Mouse (Mus musculus): ENCODE measurements around the gene Jun. TPM values are rescaled to one million over a fixed set of nuclear protein-coding genes. Genes with fewer than 3 reads are reported as not detected.

Gene Jun
- polyA plus RNA-seq, 1 experiment from 2014 or later = 97.6 TPM

- Histone ChIP-seq H3K27ac (no peak overlapping the region), H3K9ac (no peak overlapping the region), H3K4me1 (no peaks in the 10 kb centered on the region), H3K4me2 (no peak overlapping the region), H3K27me3 (no peaks in the 10 kb centered on the region), H3K36me3 (ENCODE audit: poor library complexity, severe bottlenecking) (peaks cover 3% of the 10 kb centered on the region; the same call in 1 of the 2 replicates), H3K4me3 (no peak overlapping the region), H3K9me3 (replicated peaks) (no peaks in the 10 kb centered on the region)
- ATAC-seq = no peak
- WGBS = 82% methylated on average over 5 of the region's 5 CpGs
Measured at GRCm38 (mm10) chr4:95070407-95070806, 18.4 kb upstream of the Jun start.

DNA sequence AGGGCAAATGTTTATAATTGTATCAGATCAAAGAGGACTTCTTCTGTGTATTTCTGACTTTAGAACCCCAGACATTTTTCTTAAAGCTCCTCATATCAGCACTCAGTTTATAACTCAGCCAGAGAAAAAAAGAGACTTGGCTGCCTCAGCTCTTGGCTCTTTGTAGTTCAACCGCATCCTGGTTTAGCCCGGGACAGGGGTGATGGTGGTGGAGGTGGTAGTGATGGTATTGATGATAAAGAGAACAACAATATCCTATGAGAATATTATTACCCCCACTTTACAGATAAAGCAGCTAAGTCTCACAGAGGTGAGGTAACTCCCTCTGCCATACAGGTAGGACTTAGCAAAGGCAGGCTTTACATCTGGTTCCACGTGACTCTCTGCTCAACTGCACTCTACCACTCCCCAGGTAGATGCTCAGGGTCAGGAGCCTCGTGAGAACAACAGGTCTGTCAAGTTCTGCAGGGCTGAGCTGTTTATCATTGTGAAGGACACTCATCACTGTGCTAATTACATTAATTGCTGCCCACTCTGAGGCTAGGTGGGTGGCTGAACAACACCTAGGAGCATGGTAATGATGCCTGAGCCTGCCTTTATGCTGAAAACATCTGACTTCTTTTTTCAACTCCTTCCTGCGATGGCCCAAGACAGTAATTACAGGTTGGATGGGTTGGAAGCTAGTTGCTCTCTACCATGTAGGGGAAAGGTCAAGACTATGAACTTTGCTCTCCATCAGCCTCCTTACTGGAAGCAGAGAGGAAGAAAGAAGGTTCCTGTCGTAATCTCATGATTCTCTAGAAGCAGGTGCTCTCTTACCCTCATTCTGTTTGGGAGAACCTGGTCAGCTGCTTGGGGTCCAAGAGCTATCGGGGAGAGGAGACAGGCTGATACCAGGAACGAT is 16.3 kb upstream of the Jun start:
- 83% methylated on average over 8 of the region's 8 CpGs for WGBS
- H3K9ac ChIP-seq = no peak overlapping the region
- no peak for ATAC-seq
- H3K36me3 ChIP-seq (ENCODE audit: poor library complexity, severe bottlenecking) = peaks cover 3% of the 10 kb centered on the region; the same call in 1 of the 2 replicates
- no peaks in the 10 kb centered on the region for H3K9me3 ChIP-seq (replicated peaks)
- no peaks in the 10 kb centered on the region for H3K27me3 ChIP-seq
- H3K4me3 ChIP-seq = no peak overlapping the region
- no peak overlapping the region for H3K4me2 ChIP-seq
- H3K27ac ChIP-seq = no peak overlapping the region
- H3K4me1 ChIP-seq = no peaks in the 10 kb centered on the region

- no peaks in the 10 kb centered on the region for H3K4me1 ChIP-seq
- H3K27ac ChIP-seq = no peak overlapping the region
- peaks cover 3% of the 10 kb centered on the region; the same call in 1 of the 2 replicates for H3K36me3 ChIP-seq (ENCODE audit: poor library complexity, severe bottlenecking)
- H3K4me3 ChIP-seq = no peak overlapping the region
- no peaks in the 10 kb centered on the region for H3K9me3 ChIP-seq (replicated peaks)
- 92% methylated on average over 2 of the region's 2 CpGs for WGBS
- no peak overlapping the region for H3K4me2 ChIP-seq
- H3K9ac ChIP-seq = no peak overlapping the region
- no peaks in the 10 kb centered on the region for H3K27me3 ChIP-seq
- no peak for ATAC-seq
Measured at GRCm38 (mm10) chr4:95063609-95064210, 11.7 kb upstream of the Jun start.

DNA sequence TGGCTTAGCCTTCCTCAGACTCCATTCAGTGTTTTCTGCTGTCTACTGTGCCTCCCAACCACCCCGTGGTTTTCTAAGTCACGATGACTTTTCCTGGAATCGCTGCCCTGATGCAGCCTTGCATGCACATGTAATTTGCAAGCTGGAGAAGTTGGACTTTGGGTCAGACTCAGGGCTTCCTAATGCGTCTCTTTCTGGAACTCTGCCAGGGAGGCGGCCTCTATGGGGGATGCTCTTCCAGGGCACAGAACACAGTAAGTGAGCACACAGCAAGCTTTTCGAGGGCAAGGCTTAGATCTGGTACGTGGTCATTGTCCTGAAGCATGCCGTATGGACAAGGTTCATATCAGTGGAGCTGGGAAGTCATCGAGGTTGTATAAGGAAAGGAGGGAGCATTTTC is 10.9 kb upstream of the Jun start:
- Histone ChIP-seq H3K36me3 (ENCODE audit: poor library complexity, severe bottlenecking) (peaks cover 3% of the 10 kb centered on the region; the same call in 1 of the 2 replicates), H3K9ac (no peak overlapping the region), H3K4me2 (no peak overlapping the region), H3K4me3 (no peak overlapping the region), H3K9me3 (replicated peaks) (no peaks in the 10 kb centered on the region), H3K27me3 (no peaks in the 10 kb centered on the region), H3K4me1 (no peaks in the 10 kb centered on the region), H3K27ac (no peak overlapping the region)
- no peak for ATAC-seq
- WGBS = 67% methylated on average over 9 of the region's 9 CpGs

- Histone ChIP-seq H3K27me3 (no peaks in the 10 kb centered on the region), H3K4me1 (peaks cover 21% of the 10 kb centered on the region), H3K9ac (no peak overlapping the region), H3K4me2 (no peak overlapping the region), H3K4me3 (no peak overlapping the region), H3K36me3 (ENCODE audit: poor library complexity, severe bottlenecking) (no peaks in the 10 kb centered on the region), H3K9me3 (replicated peaks) (no peaks in the 10 kb centered on the region), H3K27ac (no peak overlapping the region)
- 93% methylated on average over 4 of the region's 4 CpGs for WGBS
- ATAC-seq = no peak
Measured at GRCm38 (mm10) chr4:95057264-95057663, 5.2 kb upstream of the Jun start.

GRCm38 (mm10) chr4:95055276-95055675 is 3.3 kb upstream of the Jun start:
- H3K4me3 ChIP-seq = no peak overlapping the region
- no peaks in the 10 kb centered on the region for H3K27me3 ChIP-seq
- no peak for ATAC-seq
- no peak overlapping the region for H3K27ac ChIP-seq
- H3K9me3 ChIP-seq (replicated peaks) = no peaks in the 10 kb centered on the region
- WGBS = 48% methylated on average over 1 of the region's 1 CpGs
- H3K4me2 ChIP-seq = no peak overlapping the region
- H3K36me3 ChIP-seq (ENCODE audit: poor library complexity, severe bottlenecking) = no peaks in the 10 kb centered on the region
- H3K4me1 ChIP-seq = peaks cover 21% of the 10 kb centered on the region
- no peak overlapping the region for H3K9ac ChIP-seq

- ATAC-seq = no peak
- H3K27me3 ChIP-seq = no peaks in the 10 kb centered on the region
- WGBS = 45% methylated on average over 4 of the region's 4 CpGs
Measured at GRCm38 (mm10) chr4:95054336-95054735, 2.3 kb upstream of the Jun start.

GRCm38 (mm10) chr4:95053791-95054117 is 1.7 kb upstream of the Jun start:
- Histone ChIP-seq H3K9me3 (replicated peaks) (no peaks in the 10 kb centered on the region), H3K4me3 (peak overlapping the region; percentile 86), H3K4me2 (peak overlapping the region; percentile 91), H3K9ac (peak overlapping the region; percentile 80), H3K27me3 (no peaks in the 10 kb centered on the region), H3K27ac (peak overlapping the region; percentile 98), H3K36me3 (ENCODE audit: poor library complexity, severe bottlenecking) (no peaks in the 10 kb centered on the region), H3K4me1 (peaks cover 32% of the 10 kb centered on the region)
- 2% methylated on average over 6 of the region's 6 CpGs for WGBS
- no peak for ATAC-seq

More at GRCm38 (mm10) chr4:95054336-95054735, 2.3 kb upstream of the Jun start:
- Histone ChIP-seq H3K4me2 (peak overlapping the region; percentile 91), H3K27ac (no peak overlapping the region), H3K9ac (no peak overlapping the region), H3K4me1 (peaks cover 27% of the 10 kb centered on the region), H3K36me3 (ENCODE audit: poor library complexity, severe bottlenecking) (no peaks in the 10 kb centered on the region), H3K4me3 (no peak overlapping the region), H3K9me3 (replicated peaks) (no peaks in the 10 kb centered on the region)

DNA sequence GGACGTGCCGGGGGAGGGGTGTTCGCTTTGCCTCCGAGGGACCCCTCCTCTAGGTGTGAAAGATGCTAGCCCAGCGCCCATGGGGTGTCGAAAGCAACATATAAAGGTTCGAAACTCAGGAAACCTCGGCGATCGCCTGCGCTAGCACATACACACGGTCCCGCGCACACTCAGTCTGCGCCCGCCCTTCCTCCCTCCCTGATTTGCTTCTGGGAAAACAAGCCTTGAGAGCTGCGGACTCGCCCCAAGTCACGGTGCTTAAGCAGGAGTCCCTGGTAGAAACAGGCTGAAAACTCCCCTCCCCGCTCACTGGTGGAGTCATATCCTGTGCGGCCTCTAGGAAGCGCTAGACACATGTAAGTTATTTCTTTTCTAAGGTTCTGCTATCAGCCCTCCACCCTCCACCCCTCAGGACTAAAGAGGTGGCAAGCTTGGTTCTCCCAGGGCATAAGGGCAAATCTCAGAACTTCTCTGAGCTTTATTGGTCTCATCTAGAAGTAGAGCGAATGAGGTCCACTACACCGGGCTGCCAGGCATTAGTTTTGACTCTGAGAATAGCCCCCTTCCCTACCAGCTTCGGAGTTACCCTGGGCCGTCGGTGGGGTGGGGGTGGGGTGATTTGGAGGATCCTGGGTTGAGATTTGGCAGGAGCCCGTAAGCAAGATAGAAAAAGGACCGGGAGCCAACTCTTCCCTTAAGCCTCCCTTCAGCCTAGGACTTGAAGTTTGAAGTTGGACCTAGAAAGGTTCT is 1.2 kb upstream of the Jun start:
- H3K27me3 ChIP-seq = no peaks in the 10 kb centered on the region
- under 1% methylated on average over 29 of the region's 29 CpGs for WGBS
- peak overlapping the region; percentile 91 for H3K4me2 ChIP-seq
- H3K27ac ChIP-seq = peak overlapping the region; percentile 98
- peak; percentile 44 for ATAC-seq
- H3K9ac ChIP-seq = peak overlapping the region; percentile 80
- peaks cover 38% of the 10 kb centered on the region for H3K4me1 ChIP-seq
- peak overlapping the region; percentile 86 for H3K4me3 ChIP-seq
- H3K36me3 ChIP-seq (ENCODE audit: poor library complexity, severe bottlenecking) = no peaks in the 10 kb centered on the region
- H3K9me3 ChIP-seq (replicated peaks) = no peaks in the 10 kb centered on the region

- peak overlapping the region; percentile 97 for H3K9ac ChIP-seq
- H3K36me3 ChIP-seq (ENCODE audit: poor library complexity, severe bottlenecking) = no peaks in the 10 kb centered on the region
- WGBS = under 1% methylated on average over 54 of the region's 54 CpGs
- H3K27ac ChIP-seq = peak overlapping the region; percentile 98
- peak overlapping the region; percentile 91 for H3K4me2 ChIP-seq
- no peaks in the 10 kb centered on the region for H3K27me3 ChIP-seq
- H3K9me3 ChIP-seq (replicated peaks) = no peaks in the 10 kb centered on the region
- H3K4me1 ChIP-seq = peaks cover 42% of the 10 kb centered on the region
- peak overlapping the region; percentile 86 for H3K4me3 ChIP-seq
- peak; percentile 0; the same call in 1 of the 2 replicates for ATAC-seq
Measured at GRCm38 (mm10) chr4:95051311-95051871, 631 bp downstream of the Jun start.

- Histone ChIP-seq H3K36me3 (ENCODE audit: poor library complexity, severe bottlenecking) (no peaks in the 10 kb centered on the region), H3K9ac (peak overlapping the region; percentile 97), H3K4me1 (peaks cover 42% of the 10 kb centered on the region), H3K27ac (peak overlapping the region; percentile 98), H3K4me2 (peak overlapping the region; percentile 91), H3K27me3 (no peaks in the 10 kb centered on the region), H3K9me3 (replicated peaks) (no peaks in the 10 kb centered on the region), H3K4me3 (peak overlapping the region; percentile 86)
- ATAC-seq = peak; percentile 11; the same call in 1 of the 2 replicates
- under 1% methylated on average over 66 of the region's 70 CpGs for WGBS
Measured at GRCm38 (mm10) chr4:95050518-95051278, 1.3 kb downstream of the Jun start.

Data from forebrain, embryonic 13.5 days (tissue).